ENCODE assay signal across 13 mouse cellular contexts in genomic region chr2:92273101-92273801, GRCm38 (mm10).
A peak's percentile ranks its signal among the peaks of the same experiment; 100 is the strongest.
DNase-seq lines count a peak whose midpoint lies in the region; ATAC-seq and TF ChIP-seq lines count a peak whose summit lies in the region.
"Had no signal": no experiment of that assay in that cellular context is flagged by ENCODE, and none has a peak within 500 bp of the region (broad histone marks: within the 10 kb centered on the region; RNA-seq: fewer than 3 reads in every experiment).

No protein-coding gene starts in this region.

- 55% methylated on average over 6 of the region's 6 CpGs for WGBS in forebrain, embryonic 13.5 days
- 89% methylated on average over 6 of the region's 6 CpGs for WGBS in forebrain, embryonic 10.5 days
- WGBS in hindbrain, postnatal 0 days, result 53% methylated on average over 6 of the region's 6 CpGs
- WGBS in hindbrain, embryonic 12.5 days, result 85% methylated on average over 6 of the region's 6 CpGs

- ATAC-seq in forebrain, embryonic 13.5 days, result no peak
- ATAC-seq in hindbrain, postnatal 0 days, result no peak
- ATAC-seq in hindbrain, embryonic 12.5 days (ENCODE audit: low FRiP score), result no peak
- peak; percentile 27; the same call in 1 of the 2 replicates for ATAC-seq in common myeloid progenitor, adult 5-6 weeks (replicated peaks; ENCODE audit: low read depth, poor library complexity, severe bottlenecking)
- ATAC-seq: intestine, embryonic 16.5 days had no signal

- H3K4me2 ChIP-seq in forebrain, embryonic 13.5 days, result peak overlapping the region; percentile 0; the same call in 1 of the 2 replicates
- H3K4me2 ChIP-seq in hindbrain, postnatal 0 days (ENCODE audit: low read depth, low read length), result peak overlapping the region; percentile 6; the same call in 1 of the 2 replicates
- H3K4me2 ChIP-seq in hindbrain, embryonic 12.5 days (replicated peaks), result no peak overlapping the region
- H3K4me2 ChIP-seq: embryonic facial prominence, embryonic 13.5 days; liver, embryonic 15.5 days had no signal

- no peak overlapping the region for H3K9ac ChIP-seq in forebrain, embryonic 13.5 days
- H3K9ac ChIP-seq in hindbrain, postnatal 0 days (replicated peaks; ENCODE audit: low read length), result no peak overlapping the region
- no peak overlapping the region for H3K9ac ChIP-seq in hindbrain, embryonic 12.5 days
- H3K9ac ChIP-seq: embryonic facial prominence, embryonic 13.5 days; liver, embryonic 15.5 days had no signal

- H3K27me3 ChIP-seq in forebrain, embryonic 13.5 days, result no peaks in the 10 kb centered on the region
- H3K27me3 ChIP-seq in forebrain, embryonic 10.5 days (ENCODE audit: poor library complexity, severe bottlenecking), result no peaks in the 10 kb centered on the region
- H3K27me3 ChIP-seq in hindbrain, postnatal 0 days (ENCODE audit: insufficient read depth, low read length), result no peaks in the 10 kb centered on the region
- no peaks in the 10 kb centered on the region for H3K27me3 ChIP-seq in hindbrain, embryonic 12.5 days
- H3K27me3 ChIP-seq: embryonic facial prominence, embryonic 13.5 days; liver, embryonic 15.5 days had no signal

- no peak for TF ChIP-seq CTCF in hindbrain, postnatal 0 days (IDR thresholded peaks at IDR 0.05; ENCODE audit: low read depth)

- H3K4me1 ChIP-seq in forebrain, embryonic 13.5 days, result peaks cover 22% of the 10 kb centered on the region
- no peaks in the 10 kb centered on the region for H3K4me1 ChIP-seq in forebrain, embryonic 10.5 days
- H3K4me1 ChIP-seq in hindbrain, postnatal 0 days (ENCODE audit: insufficient read depth, low read length), result no peaks in the 10 kb centered on the region; the same call in none of the 2 replicates
- H3K4me1 ChIP-seq in hindbrain, embryonic 12.5 days, result no peaks in the 10 kb centered on the region
- H3K4me1 ChIP-seq: embryonic facial prominence, embryonic 13.5 days had no signal

- H3K4me3 ChIP-seq in forebrain, embryonic 13.5 days, result no peak overlapping the region
- H3K4me3 ChIP-seq in forebrain, embryonic 10.5 days, result no peak overlapping the region
- no peak overlapping the region for H3K4me3 ChIP-seq in hindbrain, postnatal 0 days (ENCODE audit: low read length)
- no peak overlapping the region for H3K4me3 ChIP-seq in hindbrain, embryonic 12.5 days
- H3K4me3 ChIP-seq: embryonic facial prominence, embryonic 13.5 days; liver, embryonic 15.5 days had no signal

- 0 out of 2 replicates have a peak overlapping the region, but pooled peaks have one; percentile 44 for H3K27ac ChIP-seq in forebrain, embryonic 13.5 days
- no peak overlapping the region for H3K27ac ChIP-seq in forebrain, embryonic 10.5 days
- peak overlapping the region; percentile 46 for H3K27ac ChIP-seq in hindbrain, postnatal 0 days
- H3K27ac ChIP-seq in hindbrain, embryonic 12.5 days, result no peak overlapping the region
- H3K27ac ChIP-seq: embryonic facial prominence, embryonic 13.5 days; liver, embryonic 15.5 days had no signal

- no peaks in the 10 kb centered on the region for H3K9me3 ChIP-seq in forebrain, embryonic 13.5 days (replicated peaks)
- no peaks in the 10 kb centered on the region for H3K9me3 ChIP-seq in forebrain, embryonic 10.5 days
- H3K9me3 ChIP-seq in hindbrain, postnatal 0 days (ENCODE audit: low read length), result no peaks in the 10 kb centered on the region
- no peaks in the 10 kb centered on the region for H3K9me3 ChIP-seq in hindbrain, embryonic 12.5 days (replicated peaks)
- H3K9me3 ChIP-seq: embryonic facial prominence, embryonic 13.5 days; liver, embryonic 15.5 days had no signal

- no peak for DNase-seq in forebrain, embryonic 10.5 days (ENCODE audit: extremely low spot score, low spot score)
- peak; percentile 60 for DNase-seq in hindbrain, postnatal 0 days (ENCODE audit: low spot score)
- peak; percentile 21 for DNase-seq in 416B (ENCODE audit: low read depth)
- no peak for DNase-seq in T-cell, adult 2 months (ENCODE audit: low spot score)
- no peak for DNase-seq in testis, postnatal 14 days (ENCODE audit: low spot score)
- DNase-seq: gastrocnemius, postnatal 14 days; kidney, postnatal 4 days had no signal

- peaks cover 7% of the 10 kb centered on the region for H3K36me3 ChIP-seq in forebrain, embryonic 13.5 days (ENCODE audit: poor library complexity, severe bottlenecking)
- peaks cover 22% of the 10 kb centered on the region for H3K36me3 ChIP-seq in forebrain, embryonic 10.5 days (replicated peaks)
- H3K36me3 ChIP-seq in hindbrain, postnatal 0 days (ENCODE audit: insufficient read depth, low read length), result no peaks in the 10 kb centered on the region
- H3K36me3 ChIP-seq in hindbrain, embryonic 12.5 days, result peaks cover 3% of the 10 kb centered on the region; the same call in 1 of the 2 replicates
- H3K36me3 ChIP-seq: liver, embryonic 15.5 days had no signal

Comparison
In these comparisons a context has a peak if more than half of its experiments do, and no peak if none do; other contexts are left out.
1. H3K27ac ChIP-seq: peak in forebrain, embryonic 13.5 days (single experiment) and hindbrain, postnatal 0 days (single experiment); none in forebrain, embryonic 10.5 days (single experiment) and hindbrain, embryonic 12.5 days (single experiment).
2. DNase-seq: peak in hindbrain, postnatal 0 days (single experiment) and 416B (single experiment); none in forebrain, embryonic 10.5 days (single experiment), T-cell, adult 2 months (single experiment) and testis, postnatal 14 days (single experiment).